Mouse (Mus musculus) C2C12 (cell line): Measurements from ENCODE around the gene Nr1d1.

Experiments used
- CEBPB ChIP-seq: IDR thresholded peaks from one replicate; pipeline ENCODE4 v1.6.1; 2011; ENCODE audit warnings: low read depth, mild to moderate bottlenecking, control low read depth, moderate library complexity
- CTCF ChIP-seq: IDR thresholded peaks from one replicate; pipeline ENCODE4 v1.5.1; 2011; ENCODE audit not compliant: control insufficient read depth, insufficient read depth, insufficient read length
- MAX ChIP-seq: IDR thresholded peaks from one replicate; pipeline ENCODE4 v1.6.1; 2011; ENCODE audit warnings: mild to moderate bottlenecking, control low read depth
- MYOD1 ChIP-seq: IDR thresholded peaks from one replicate; pipeline ENCODE4 v1.6.1; 2011; ENCODE audit warnings: low read depth; ENCODE audit not compliant: control insufficient read depth, insufficient read length
- MYOG ChIP-seq: IDR thresholded peaks from one replicate; pipeline ENCODE4 v1.6.1; 2011; ENCODE audit not compliant: control insufficient read depth, insufficient read length; ENCODE audit errors: extremely low read depth
- USF1 ChIP-seq: IDR thresholded peaks from one replicate; pipeline ENCODE4 v1.6.1; 2011; ENCODE audit warnings: low read depth, mild to moderate bottlenecking, control low read depth, moderate library complexity

GRCm38 (mm10) chr11:98820968-98821367, 45.8 kb upstream of the Nr1d1 start:
- TF ChIP-seq CTCF = no peak
- TF ChIP-seq MYOD1 = no peak
- TF ChIP-seq MAX = no peak
- no peak for TF ChIP-seq USF1
- TF ChIP-seq CEBPB = no peak
- no peak for TF ChIP-seq MYOG
